Mouse (Mus musculus) heart, postnatal 0 days (tissue): Measurements from ENCODE around the gene Supt4a.

Source experiments
- CTCF ChIP-seq: IDR thresholded peaks from 2 replicates; pipeline ENCODE4 v1.5.1; 2016; ENCODE audit warnings: antibody characterized with exemption, control low read depth, low read depth
- EP300 ChIP-seq: IDR thresholded peaks from 2 replicates; pipeline ENCODE4 v1.6.1; 2016; ENCODE audit warnings: antibody characterized with exemption, low read depth

DNA sequence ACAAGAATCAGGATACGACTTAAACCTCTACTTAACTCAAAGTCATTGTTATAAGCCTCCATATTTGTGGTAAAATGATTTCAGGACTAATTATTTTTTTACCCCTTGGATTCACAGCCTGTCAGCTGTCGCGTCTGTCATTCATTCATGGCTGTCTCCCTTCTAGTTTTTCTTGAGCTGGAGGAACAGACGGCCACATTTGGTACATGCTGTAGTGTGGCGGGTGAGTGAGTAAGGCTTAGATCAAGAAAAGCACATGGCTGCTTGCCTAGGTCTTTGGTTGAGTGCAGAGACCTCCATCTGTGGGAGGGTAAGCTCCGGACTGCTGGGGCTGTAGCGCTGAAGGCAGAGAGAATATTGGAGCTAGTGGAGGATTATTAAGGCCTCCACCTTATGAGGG, 10.4 kb downstream of the Supt4a start:
- TF ChIP-seq CTCF (no peak), EP300 (no peak)
